Mouse (Mus musculus) MEL (cell line): Measurements from ENCODE around the gene Pou2af1.
A peak's percentile ranks its signal among the peaks of the same experiment; 100 is the strongest.

ENCODE experiments used
- CTCF ChIP-seq, 3 experiments: IDR thresholded peaks in 2 of 3; conservative IDR thresholded peaks in 1 of 3; 2 replicates each; pipeline ENCODE4 v1.5.1; 2011 to 2012; ENCODE audit warnings: low read length in 3 of 3, low read depth in 2 of 3, mild to moderate bottlenecking in 2 of 3, improper control_type of control experiment in 1 of 3, inconsistent platforms in 1 of 3, mixed read lengths in 1 of 3, moderate library complexity in 1 of 3; ENCODE audit not compliant: control insufficient read depth in 1 of 3, insufficient read depth in 1 of 3, poor library complexity in 1 of 3, severe bottlenecking in 1 of 3
- ETS1 ChIP-seq: IDR thresholded peaks from 2 replicates; pipeline ENCODE4 v1.6.1; 2012; ENCODE audit warnings: low read depth, mild to moderate bottlenecking, inconsistent platforms, low read length, improper control_type of control experiment, moderate library complexity
- GATA1 ChIP-seq: IDR thresholded peaks from 2 replicates; pipeline ENCODE4 v1.6.1; 2011; ENCODE audit warnings: low read depth, low read length, improper control_type of control experiment
- JUND ChIP-seq: IDR thresholded peaks from 2 replicates; pipeline ENCODE4 v1.6.1; 2011; ENCODE audit warnings: low read depth, mild to moderate bottlenecking, improper control_type of control experiment, low read length
- MYC ChIP-seq: IDR thresholded peaks from 2 replicates; pipeline ENCODE4 v1.6.1; 2011; ENCODE audit warnings: low read depth, mild to moderate bottlenecking, low read length, improper control_type of control experiment, moderate library complexity
- NRF1 ChIP-seq: IDR thresholded peaks from 2 replicates; pipeline ENCODE4 v1.6.1; 2014; ENCODE audit warnings: low read depth, mild to moderate bottlenecking, inconsistent platforms, low read length, improper control_type of control experiment, moderate library complexity; ENCODE audit not compliant: poor library complexity, insufficient read depth, severe bottlenecking
- RCOR1 ChIP-seq: IDR thresholded peaks from 2 replicates; pipeline ENCODE4 v1.6.1; 2012; ENCODE audit warnings: low read depth, mild to moderate bottlenecking, inconsistent platforms, low read length, improper control_type of control experiment
- TAL1 ChIP-seq: IDR thresholded peaks from 2 replicates; pipeline ENCODE4 v1.6.1; 2012; ENCODE audit warnings: mild to moderate bottlenecking, inconsistent platforms, low read length, moderate library complexity, mixed read lengths

DNA sequence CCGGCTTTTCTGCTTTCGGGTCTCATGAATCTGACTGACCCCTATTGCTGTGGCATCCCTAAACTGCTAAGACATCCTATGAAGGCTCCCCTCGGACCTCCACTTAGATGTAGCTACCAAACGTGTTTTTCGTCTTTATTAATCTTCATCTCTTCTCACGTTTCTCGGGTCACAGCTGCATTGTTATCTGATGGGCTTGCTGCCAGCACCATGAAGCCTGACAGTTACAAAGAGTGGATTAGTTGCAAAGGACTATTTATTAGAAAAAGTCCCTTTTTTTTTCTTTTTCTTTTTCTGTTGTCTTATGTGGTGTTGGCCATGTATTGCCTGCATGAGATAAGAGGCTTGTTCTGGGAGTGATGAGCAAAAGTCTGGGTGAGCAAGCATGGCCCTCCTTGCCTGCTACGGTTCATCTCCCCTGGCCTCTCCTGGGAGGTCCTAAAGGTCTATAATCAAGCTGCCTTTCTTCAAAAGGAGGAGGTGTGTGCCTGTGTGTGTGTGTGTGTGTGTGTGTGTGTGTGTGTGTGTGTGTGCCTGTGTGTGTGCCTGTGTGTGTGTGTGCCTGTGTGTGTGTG, 38.5 kb upstream of the Pou2af1 start:
- TF ChIP-seq JUND (no peak), NRF1 (no peak), ETS1 (0 out of 2 replicates have a peak, but pooled peaks have one; percentile 40), RCOR1 (no peak), MYC (no peak), TAL1 (no peak), CTCF (IDR thresholded peaks at IDR 0.05 in 2 of 3, conservative IDR thresholded peaks at IDR 0.05 in 1 of 3; ENCODE audit: control insufficient read depth in 1 of 3, insufficient read depth in 1 of 3, low read depth in 2 of 3, low read length in 3 of 3, poor library complexity in 1 of 3, severe bottlenecking in 1 of 3) (no peak), GATA1 (peak; percentile 90)
